Mouse (Mus musculus) embryonic facial prominence, embryonic 11.5 days (tissue): ENCODE data around the gene Ezh2. TPM values are rescaled to one million over a fixed set of nuclear protein-coding genes. Genes with fewer than 3 reads are reported as not detected.

Experiments
- ATAC-seq: fragments of 200-750 bp; cut with Nextera tagmentation; replicated peaks from 2 replicates; pipeline ENCODE4 v1.8.0; 2017; ENCODE audit warnings: low read depth; ENCODE audit not compliant: insufficient number of reproducible peaks, low FRiP score, low TSS enrichment
- DNase-seq: peaks from one replicate; pipeline ENCODE4 v3.0.0-alpha.2; 2015; ENCODE audit warnings: low spot score
- H3K27ac ChIP-seq: fragments of 300-500 bp; sonication (generic); replicated peaks from 2 replicates; pipeline ENCODE4 v1.5.1; 2014; ENCODE audit warnings: mild to moderate bottlenecking, low read depth, low read length, control low read depth
- H3K27me3 ChIP-seq: fragments of 300-500 bp; sonication (generic); 2 replicates; pipeline ENCODE4 v1.6.1; 2014; ENCODE audit warnings: mild to moderate bottlenecking, low read length, moderate library complexity, mixed read lengths; ENCODE audit not compliant: control insufficient read depth, insufficient read depth
- H3K36me3 ChIP-seq: fragments of 300-500 bp; sonication (generic); replicated peaks from 2 replicates; pipeline ENCODE4 v1.6.1; 2014; ENCODE audit warnings: low read depth, mild to moderate bottlenecking, low read length, moderate library complexity, mixed read lengths; ENCODE audit not compliant: control insufficient read depth, insufficient read depth
- H3K4me1 ChIP-seq: fragments of 300-500 bp; sonication (generic); 2 replicates; pipeline ENCODE4 v1.6.1; 2014; ENCODE audit warnings: low read length, mixed read lengths; ENCODE audit not compliant: control insufficient read depth, insufficient read depth
- H3K4me2 ChIP-seq: fragments of 300-500 bp; sonication (generic); 2 replicates; pipeline ENCODE4 v1.6.1; 2014; ENCODE audit warnings: low read depth, mild to moderate bottlenecking, control low read depth, low read length, moderate library complexity
- H3K4me3 ChIP-seq: fragments of 300-500 bp; sonication (generic); 2 replicates; pipeline ENCODE4 v1.5.1; 2014; ENCODE audit warnings: low read depth, low read length, control low read depth
- H3K9ac ChIP-seq: fragments of 300-500 bp; sonication (generic); replicated peaks from 2 replicates; pipeline ENCODE4 v1.6.1; 2014; ENCODE audit warnings: mild to moderate bottlenecking, control low read depth, low read length
- H3K9me3 ChIP-seq: fragments of 300-500 bp; sonication (generic); replicated peaks from 2 replicates; pipeline ENCODE4 v1.6.1; 2016; ENCODE audit warnings: mild to moderate bottlenecking, low read length, inconsistent platforms, mixed read lengths; ENCODE audit not compliant: control insufficient read depth
- WGBS: fragments of 180-500 bp; shearing (Covaris S2); extraction: QIAGEN DNeasy Blood & Tissue Kit; methylation state at CpG from one replicate; pipeline ENCODE4 v1.1.7; 2014; 5-methylcytosine and 5-hydroxymethylcytosine counted together
- polyA plus RNA-seq: library from polyadenylated mRNA; unstranded; fragments of >200 nt; fragmentation: Nextera tagmentation; extraction: Ambion mirVana; gene quantifications from 2 replicates; pipeline ENCODE4 v1.2.1, GENCODE M21; 2014

Ezh2 gene
- polyA plus RNA-seq, 1 experiment from 2014 or later, result 206 TPM

- 88% methylated on average over 1 of the region's 1 CpGs for WGBS
- Histone ChIP-seq H3K27me3 (no peaks in the 10 kb centered on the region), H3K9ac (no peak overlapping the region), H3K36me3 (peaks cover 10% of the 10 kb centered on the region), H3K4me3 (no peak overlapping the region), H3K4me1 (no peaks in the 10 kb centered on the region), H3K27ac (no peak overlapping the region), H3K4me2 (no peak overlapping the region), H3K9me3 (no peaks in the 10 kb centered on the region)
- ATAC-seq, result no peak
- no peak for DNase-seq
These were observed 67.5 kb downstream of the Ezh2 start for GRCm38 (mm10) chr6:47527655-47528054.

GRCm38 (mm10) chr6:47527129-47527528, 68.0 kb downstream of the Ezh2 start:
- Histone ChIP-seq H3K36me3 (peaks cover 6% of the 10 kb centered on the region), H3K27me3 (no peaks in the 10 kb centered on the region), H3K4me1 (no peaks in the 10 kb centered on the region), H3K9me3 (no peaks in the 10 kb centered on the region), H3K9ac (no peak overlapping the region), H3K4me2 (no peak overlapping the region), H3K27ac (no peak overlapping the region), H3K4me3 (no peak overlapping the region)
- ATAC-seq, result no peak
- DNase-seq, result no peak
- 77% methylated on average over 2 of the region's 2 CpGs for WGBS

GRCm38 (mm10) chr6:47526446-47526845, 68.7 kb downstream of the Ezh2 start:
- Histone ChIP-seq H3K36me3 (peaks cover 6% of the 10 kb centered on the region), H3K27ac (no peak overlapping the region), H3K4me1 (no peaks in the 10 kb centered on the region), H3K9me3 (no peaks in the 10 kb centered on the region), H3K27me3 (no peaks in the 10 kb centered on the region), H3K4me2 (no peak overlapping the region), H3K4me3 (no peak overlapping the region), H3K9ac (no peak overlapping the region)
- ATAC-seq, result no peak; the same call in 1 of the 2 replicates
- WGBS, result 55% methylated on average over 4 of the region's 4 CpGs
- DNase-seq, result no peak

- Histone ChIP-seq H3K27me3 (no peaks in the 10 kb centered on the region), H3K4me2 (no peak overlapping the region), H3K36me3 (peaks cover 9% of the 10 kb centered on the region), H3K27ac (no peak overlapping the region), H3K4me1 (no peaks in the 10 kb centered on the region), H3K9me3 (no peaks in the 10 kb centered on the region), H3K4me3 (no peak overlapping the region), H3K9ac (no peak overlapping the region)
- 69% methylated on average over 2 of the region's 2 CpGs for whole genome bisulfite sequencing
- DNase-seq, result no peak
- no peak for ATAC-seq
These were observed 70.1 kb downstream of the Ezh2 start for GRCm38 (mm10) chr6:47525041-47525440.

- no peak for ATAC-seq
- no peak overlapping the region for H3K27ac ChIP-seq
These were observed 72.7 kb downstream of the Ezh2 start for GRCm38 (mm10) chr6:47522431-47522830.

GRCm38 (mm10) chr6:47520030-47520429, 75.1 kb downstream of the Ezh2 start:
- H3K9ac ChIP-seq, result no peak overlapping the region
- H3K36me3 ChIP-seq, result peaks cover 6% of the 10 kb centered on the region

More at GRCm38 (mm10) chr6:47522431-47522830, 72.7 kb downstream of the Ezh2 start:
- no peak for DNase-seq
- 96% methylated on average over 3 of the region's 3 CpGs for WGBS
- H3K36me3 ChIP-seq, result peaks cover 9% of the 10 kb centered on the region
- H3K4me1 ChIP-seq, result no peaks in the 10 kb centered on the region
- H3K4me3 ChIP-seq, result no peak overlapping the region
- no peak overlapping the region for H3K9ac ChIP-seq
- H3K4me2 ChIP-seq, result no peak overlapping the region
- H3K27me3 ChIP-seq, result no peaks in the 10 kb centered on the region
- H3K9me3 ChIP-seq, result no peaks in the 10 kb centered on the region

GRCm38 (mm10) chr6:47494562-47494961, 100.6 kb downstream of the Ezh2 start:
- no peak overlapping the region for H3K27ac ChIP-seq
- H3K4me2 ChIP-seq, result no peak overlapping the region
- no peaks in the 10 kb centered on the region for H3K4me1 ChIP-seq
- no peak overlapping the region for H3K9ac ChIP-seq
- H3K9me3 ChIP-seq, result no peaks in the 10 kb centered on the region
- no peaks in the 10 kb centered on the region for H3K27me3 ChIP-seq
- DNase-seq (no peak), ATAC-seq (no peak)
- H3K4me3 ChIP-seq, result no peak overlapping the region
- H3K36me3 ChIP-seq, result no peaks in the 10 kb centered on the region
- 91% methylated on average over 4 of the region's 4 CpGs for WGBS

More at GRCm38 (mm10) chr6:47520030-47520429, 75.1 kb downstream of the Ezh2 start:
- DNase-seq, result no peak
- Histone ChIP-seq H3K4me1 (no peaks in the 10 kb centered on the region), H3K4me2 (no peak overlapping the region), H3K9me3 (no peaks in the 10 kb centered on the region), H3K4me3 (no peak overlapping the region), H3K27me3 (no peaks in the 10 kb centered on the region), H3K27ac (no peak overlapping the region)
- ATAC-seq, result no peak
- WGBS, result 87% methylated on average over 2 of the region's 2 CpGs

- WGBS, result 93% methylated on average over 1 of the region's 1 CpGs
- Histone ChIP-seq H3K4me1 (no peaks in the 10 kb centered on the region), H3K4me3 (no peak overlapping the region), H3K36me3 (no peaks in the 10 kb centered on the region), H3K27me3 (no peaks in the 10 kb centered on the region), H3K4me2 (no peak overlapping the region), H3K9ac (no peak overlapping the region), H3K27ac (no peak overlapping the region), H3K9me3 (no peaks in the 10 kb centered on the region)
- no peak for DNase-seq
- no peak for ATAC-seq
These were observed 113.1 kb downstream of the Ezh2 start for GRCm38 (mm10) chr6:47482027-47482426.
